Comparison of ENCODE assay signal across 27 mouse cellular contexts in the genomic region with DNA sequence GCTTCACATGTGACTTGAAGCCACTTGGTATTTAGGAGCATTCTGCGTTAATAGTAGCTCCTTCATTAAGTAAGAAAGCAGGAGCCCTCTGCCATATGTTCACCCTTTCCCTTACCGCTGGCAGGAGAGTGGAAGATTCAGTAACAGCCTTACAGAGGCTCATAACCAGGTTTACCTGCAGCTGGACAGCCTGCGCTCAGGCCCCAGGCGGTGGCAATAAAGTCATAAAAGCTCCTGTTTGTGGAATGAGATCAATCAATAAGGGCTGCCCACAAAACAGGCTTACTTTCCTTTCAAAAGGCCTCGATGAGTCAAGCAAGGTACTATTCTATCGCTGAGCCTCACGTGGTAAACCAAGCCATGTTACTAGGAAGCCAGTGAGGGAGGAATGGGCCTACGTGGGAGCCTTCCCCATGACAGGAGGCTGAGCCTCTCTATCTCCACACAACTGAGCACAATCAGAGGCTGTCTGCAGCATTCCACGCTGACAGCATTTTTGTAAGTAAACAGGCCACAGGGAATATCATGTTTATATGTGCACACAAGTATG. TPM values are rescaled to one million over a fixed set of nuclear protein-coding genes. Genes with fewer than 3 reads are reported as not detected.
DNase-seq lines count a peak whose midpoint lies in the region; ATAC-seq and TF ChIP-seq lines count a peak whose summit lies in the region.
"Had no signal": no experiment of that assay in that cellular context is flagged by ENCODE, and none has a peak within 500 bp of the region (broad histone marks: within the 10 kb centered on the region; RNA-seq: fewer than 3 reads in every experiment).

No protein-coding gene starts in this region.

- TF ChIP-seq CTCF in hindbrain, postnatal 0 days (IDR thresholded peaks at IDR 0.05; ENCODE audit: low read depth) = no peak
- TF ChIP-seq CTCF in E14TG2a.4 (conservative IDR thresholded peaks at IDR 0.05; ENCODE audit: low read length) = no peak

- no peak overlapping the region for H3K4me3 ChIP-seq in hindbrain, embryonic 13.5 days
- H3K4me3 ChIP-seq in hindbrain, postnatal 0 days (ENCODE audit: low read length) = no peak overlapping the region
- H3K4me3 ChIP-seq in E14TG2a.4 (replicated peaks; ENCODE audit: low read length) = peak overlapping the region; percentile 43
- no peak overlapping the region for H3K4me3 ChIP-seq in intestine, embryonic 14.5 days (ENCODE audit: low read depth, low read length)
- H3K4me3 ChIP-seq in neural tube, embryonic 14.5 days (ENCODE audit: low read depth, low read length) = no peak overlapping the region
- H3K4me3 ChIP-seq: embryonic facial prominence, embryonic 13.5 days; erythroblast, embryonic 14.5 days; gastrocnemius, adult 2 months; heart, embryonic 15.5 days; hindbrain, embryonic 15.5 days; limb, embryonic 15.5 days; midbrain, embryonic 13.5 days; neural tube, embryonic 12.5 days; stomach, embryonic 15.5 days had no signal

- DNase-seq in hindbrain, postnatal 0 days (ENCODE audit: low spot score) = no peak
- no peak for DNase-seq in intestine, embryonic 14.5 days (ENCODE audit: low spot score)
- no peak for DNase-seq in frontal cortex, postnatal 10 days (ENCODE audit: low spot score in 2 of 2)
- no peak for DNase-seq in ovary, postnatal 14 days (ENCODE audit: low spot score)
- DNase-seq: adrenal gland, adult 2 months; cerebellum, adult 18-20 months; cerebellum, postnatal 25 days; gastrocnemius, adult 2 months; heart, postnatal 36 days; kidney, adult 2 months; kidney, postnatal 10 days; lung, embryonic 14.5 days; right cerebral cortex, postnatal 25 days; thymus, postnatal 25 days had no signal

- peaks cover 11% of the 10 kb centered on the region; the same call in 1 of the 2 replicates for H3K4me1 ChIP-seq in hindbrain, embryonic 13.5 days (replicated peaks)
- no peaks in the 10 kb centered on the region for H3K4me1 ChIP-seq in hindbrain, postnatal 0 days (ENCODE audit: insufficient read depth, low read length)
- peaks cover 96% of the 10 kb centered on the region for H3K4me1 ChIP-seq in E14TG2a.4 (replicated peaks; ENCODE audit: low read depth, low read length)
- H3K4me1 ChIP-seq in intestine, embryonic 14.5 days (replicated peaks; ENCODE audit: control insufficient read depth, insufficient read depth, low read length) = no peaks in the 10 kb centered on the region
- H3K4me1 ChIP-seq in neural tube, embryonic 14.5 days (ENCODE audit: control insufficient read depth, insufficient read depth, low read length) = no peaks in the 10 kb centered on the region
- H3K4me1 ChIP-seq: midbrain, embryonic 13.5 days; neural tube, embryonic 12.5 days; stomach, embryonic 15.5 days had no signal

- 84% methylated on average over 9 of the region's 9 CpGs for WGBS in hindbrain, embryonic 13.5 days
- WGBS in hindbrain, postnatal 0 days = 78% methylated on average over 9 of the region's 9 CpGs
- WGBS in intestine, embryonic 14.5 days = 56% methylated on average over 9 of the region's 9 CpGs
- 38% methylated on average over 9 of the region's 9 CpGs for WGBS in neural tube, embryonic 14.5 days

- no peak overlapping the region for H3K4me2 ChIP-seq in hindbrain, embryonic 13.5 days
- H3K4me2 ChIP-seq in hindbrain, postnatal 0 days (ENCODE audit: low read depth, low read length) = no peak overlapping the region
- no peak overlapping the region for H3K4me2 ChIP-seq in intestine, embryonic 14.5 days (ENCODE audit: low read length)
- H3K4me2 ChIP-seq in neural tube, embryonic 14.5 days (ENCODE audit: low read depth, low read length) = no peak overlapping the region
- H3K4me2 ChIP-seq: embryonic facial prominence, embryonic 13.5 days; heart, embryonic 15.5 days; hindbrain, embryonic 15.5 days; limb, embryonic 15.5 days; lung, embryonic 14.5 days; midbrain, embryonic 13.5 days; neural tube, embryonic 12.5 days; stomach, embryonic 15.5 days had no signal

- H3K27ac ChIP-seq in hindbrain, embryonic 13.5 days = peak overlapping the region; percentile 30; the same call in 1 of the 2 replicates
- H3K27ac ChIP-seq in hindbrain, postnatal 0 days = no peak overlapping the region
- H3K27ac ChIP-seq in intestine, embryonic 14.5 days (ENCODE audit: low read depth) = peak overlapping the region; percentile 22; the same call in 1 of the 2 replicates
- peak overlapping the region; percentile 50 for H3K27ac ChIP-seq in neural tube, embryonic 14.5 days (ENCODE audit: low read depth, low read length)
- H3K27ac ChIP-seq: gastrocnemius, adult 2 months; heart, embryonic 15.5 days; hindbrain, embryonic 15.5 days; limb, embryonic 15.5 days; liver, embryonic 14.5 days; midbrain, embryonic 13.5 days; neural tube, embryonic 12.5 days; stomach, embryonic 15.5 days had no signal

- no peaks in the 10 kb centered on the region for H3K27me3 ChIP-seq in hindbrain, embryonic 13.5 days
- no peaks in the 10 kb centered on the region for H3K27me3 ChIP-seq in hindbrain, postnatal 0 days (ENCODE audit: insufficient read depth, low read length)
- H3K27me3 ChIP-seq in E14TG2a.4 (ENCODE audit: insufficient read depth, low read length) = no peaks in the 10 kb centered on the region
- H3K27me3 ChIP-seq in intestine, embryonic 14.5 days (replicated peaks; ENCODE audit: control insufficient read depth, insufficient read depth, low read length) = no peaks in the 10 kb centered on the region
- no peaks in the 10 kb centered on the region for H3K27me3 ChIP-seq in neural tube, embryonic 14.5 days (ENCODE audit: control insufficient read depth, insufficient read depth, low read length)
- H3K27me3 ChIP-seq: embryonic facial prominence, embryonic 13.5 days; heart, embryonic 15.5 days; hindbrain, embryonic 15.5 days; limb, embryonic 15.5 days; midbrain, embryonic 13.5 days; neural tube, embryonic 12.5 days; stomach, embryonic 15.5 days had no signal

- no peaks in the 10 kb centered on the region for H3K9me3 ChIP-seq in hindbrain, embryonic 13.5 days
- no peaks in the 10 kb centered on the region for H3K9me3 ChIP-seq in hindbrain, postnatal 0 days (ENCODE audit: low read length)
- no peaks in the 10 kb centered on the region for H3K9me3 ChIP-seq in E14TG2a.4 (ENCODE audit: low read length)
- no peaks in the 10 kb centered on the region for H3K9me3 ChIP-seq in intestine, embryonic 14.5 days (ENCODE audit: control insufficient read depth, low read length)
- H3K9me3 ChIP-seq in neural tube, embryonic 14.5 days (ENCODE audit: control insufficient read depth, low read length) = no peaks in the 10 kb centered on the region
- H3K9me3 ChIP-seq: embryonic facial prominence, embryonic 13.5 days; G1E; heart, embryonic 15.5 days; hindbrain, embryonic 15.5 days; limb, embryonic 15.5 days; midbrain, embryonic 13.5 days; neural tube, embryonic 12.5 days; stomach, embryonic 15.5 days had no signal

- no peak overlapping the region for H3K9ac ChIP-seq in hindbrain, embryonic 13.5 days
- H3K9ac ChIP-seq in hindbrain, postnatal 0 days (replicated peaks; ENCODE audit: low read length) = no peak overlapping the region
- no peak overlapping the region for H3K9ac ChIP-seq in intestine, embryonic 14.5 days (ENCODE audit: low read length)
- no peak overlapping the region; the same call in 1 of the 2 replicates for H3K9ac ChIP-seq in neural tube, embryonic 14.5 days (replicated peaks; ENCODE audit: low read depth, low read length)
- H3K9ac ChIP-seq: embryonic facial prominence, embryonic 13.5 days; heart, embryonic 15.5 days; hindbrain, embryonic 15.5 days; limb, embryonic 15.5 days; liver, embryonic 14.5 days; lung, embryonic 14.5 days; midbrain, embryonic 13.5 days; neural tube, embryonic 12.5 days; stomach, embryonic 15.5 days had no signal

- 0 out of 2 replicates have a peak, but pooled peaks have one; percentile 30 for ATAC-seq in hindbrain, embryonic 13.5 days (ENCODE audit: low FRiP score)
- ATAC-seq in hindbrain, postnatal 0 days = no peak
- peak; percentile 80 for ATAC-seq in intestine, embryonic 14.5 days (replicated peaks; ENCODE audit: low FRiP score, low TSS enrichment, low read depth)
- ATAC-seq in neural tube, embryonic 14.5 days (ENCODE audit: low read depth) = no peak
- ATAC-seq: midbrain, embryonic 13.5 days had no signal

- no peaks in the 10 kb centered on the region for H3K36me3 ChIP-seq in hindbrain, embryonic 13.5 days
- H3K36me3 ChIP-seq in hindbrain, postnatal 0 days (ENCODE audit: insufficient read depth, low read length) = no peaks in the 10 kb centered on the region
- peaks cover 99% of the 10 kb centered on the region for H3K36me3 ChIP-seq in E14TG2a.4 (ENCODE audit: insufficient read depth, low read length)
- peaks cover 5% of the 10 kb centered on the region; the same call in 1 of the 2 replicates for H3K36me3 ChIP-seq in intestine, embryonic 14.5 days (ENCODE audit: control insufficient read depth, insufficient read depth, low read length)
- H3K36me3 ChIP-seq in neural tube, embryonic 14.5 days (ENCODE audit: control insufficient read depth, insufficient read depth, low read length) = no peaks in the 10 kb centered on the region
- H3K36me3 ChIP-seq: hindbrain, embryonic 15.5 days; midbrain, embryonic 13.5 days; neural tube, embryonic 12.5 days; stomach, embryonic 15.5 days had no signal

RNA-seq across cellular contexts. Expression of a gene that starts 49.1 kb away (rescaled TPM):
- polyA plus RNA-seq in hindbrain, embryonic 13.5 days (2015; fragmentation: Nextera tagmentation; extraction: Ambion mirVana) = 17.7 and 18.9 TPM in 2 replicates
- total RNA-seq in hindbrain, postnatal 0 days (2014; rRNA removed) = 57.6 and 66.8 TPM in 2 replicates
- polyA plus RNA-seq in hindbrain, postnatal 0 days (2015; fragmentation: Nextera tagmentation; extraction: Ambion mirVana) = 34.1 and 34.6 TPM in 2 replicates
- polyA plus RNA-seq in intestine, embryonic 14.5 days (2014; fragmentation: Nextera tagmentation; extraction: Ambion mirVana) = 13.8 and 16.6 TPM in 2 replicates
- polyA plus RNA-seq in neural tube, embryonic 14.5 days (2014; fragmentation: Nextera tagmentation; extraction: Ambion mirVana) = 18.3 and 26.1 TPM in 2 replicates

Comparison
In these comparisons a context has a peak if more than half of its experiments do, and no peak if none do; other contexts are left out.
1. ATAC-seq: peak in hindbrain, embryonic 13.5 days (single experiment) and intestine, embryonic 14.5 days (single experiment); none in hindbrain, postnatal 0 days (single experiment) and neural tube, embryonic 14.5 days (single experiment).